Mouse (Mus musculus): Measurements from ENCODE around the gene Jade3. TPM values are rescaled to one million over a fixed set of nuclear protein-coding genes. Genes with fewer than 3 reads are reported as not detected.
A peak's percentile ranks its signal among the peaks of the same experiment; 100 is the strongest.

Jade3 gene
- total RNA-seq, 2 experiments from 2014 or later = 12.4 to 12.6 TPM

DNA sequence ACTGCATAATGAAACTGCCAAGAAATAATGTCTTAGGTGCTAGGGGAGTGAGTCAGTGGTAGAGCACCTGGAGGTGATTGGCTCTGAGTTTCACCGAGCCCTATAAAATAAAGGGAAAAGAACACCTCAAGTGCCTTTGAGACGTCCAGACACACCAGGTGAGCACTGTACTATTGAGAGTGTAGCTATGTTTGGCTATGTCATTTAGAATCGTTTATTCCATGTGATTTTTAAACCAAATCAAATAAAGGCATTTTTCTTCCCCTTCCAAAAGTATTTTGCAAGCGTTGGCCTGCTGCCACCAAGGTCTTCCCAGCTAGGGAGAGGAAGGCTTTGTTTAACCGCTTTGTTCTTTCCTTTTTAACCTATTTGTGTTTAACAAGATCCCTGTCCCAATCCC, 122.1 kb downstream of the Jade3 start:
- intact Hi-C loops (cut with DNase I) = no loop called here

DNA sequence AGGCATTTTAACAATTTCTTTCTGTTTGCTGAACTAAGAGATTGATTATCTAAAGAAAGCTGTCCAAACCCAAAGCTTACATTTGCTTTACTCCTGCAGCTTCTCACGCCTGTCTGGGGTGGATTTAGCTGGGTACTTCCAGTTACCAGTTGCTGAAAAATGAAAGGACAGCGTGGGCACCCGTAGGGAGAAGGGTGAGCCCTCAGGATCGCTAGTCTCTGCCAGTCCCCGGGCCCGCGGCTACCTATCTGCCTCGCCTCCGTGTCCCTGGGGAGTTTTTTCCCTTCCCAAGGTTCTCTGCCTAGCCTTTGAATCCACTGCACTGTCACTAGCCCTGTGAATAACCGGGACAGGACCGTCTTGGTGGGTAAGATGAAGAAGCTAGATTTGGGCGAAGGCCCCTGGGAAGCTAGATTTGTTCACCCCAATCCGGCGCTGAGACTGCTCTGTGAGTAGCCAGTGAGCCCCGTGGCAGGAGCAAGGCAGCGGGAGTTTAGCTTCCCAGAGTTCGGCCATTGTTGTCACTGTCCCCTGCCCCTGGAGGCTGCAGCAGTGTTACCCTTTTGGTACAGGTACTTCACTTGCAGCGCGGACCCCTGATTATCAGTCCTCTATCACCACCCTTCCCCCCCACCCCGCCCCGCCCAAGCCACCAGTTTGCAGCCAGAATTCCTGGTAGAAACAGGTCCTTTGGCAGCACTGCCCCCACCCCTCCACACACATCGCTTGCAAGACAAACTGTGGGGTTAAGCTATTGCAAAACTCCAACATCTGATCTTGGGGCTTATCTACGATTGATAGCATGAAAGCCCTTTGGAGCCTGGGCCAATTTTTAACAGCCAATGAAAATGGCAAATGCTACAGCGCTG, 122.8 kb downstream of the Jade3 start:
- intact Hi-C loops (cut with DNase I) = no loop called here
- peak; percentile 14 for DNase-seq

More for the DNA sequence above, 122.1 kb downstream of the Jade3 start:
- no peak for DNase-seq

DNA sequence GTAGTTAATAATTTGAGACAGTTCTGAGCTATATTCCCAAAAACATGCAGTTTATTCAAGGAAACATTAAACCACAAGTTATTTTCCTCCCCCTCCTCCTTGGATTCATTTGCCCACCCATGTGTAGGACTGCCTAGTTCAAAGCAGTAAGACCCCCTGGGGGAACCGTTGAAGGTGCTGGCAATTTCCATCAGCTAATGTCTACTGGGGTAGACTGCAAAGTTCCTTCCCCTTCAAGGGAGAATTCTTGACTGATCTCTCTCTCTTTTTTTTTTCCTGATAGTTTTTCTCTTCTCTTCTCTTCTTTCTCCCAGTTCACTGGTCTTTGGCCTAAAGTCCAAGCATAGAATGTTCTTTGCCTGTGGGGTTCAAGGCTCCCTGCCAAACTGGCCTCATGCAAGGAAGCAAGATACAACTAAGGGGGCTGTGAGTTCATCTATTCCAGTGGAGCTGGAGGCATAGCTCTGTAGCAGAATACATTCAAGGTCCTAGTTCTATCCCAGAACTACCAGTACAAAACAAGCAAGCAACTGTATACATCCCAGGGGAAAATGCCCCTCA, 123.5 kb downstream of the Jade3 start:
- no peak for DNase-seq
- intact Hi-C loops (cut with DNase I) = no loop called here

DNA sequence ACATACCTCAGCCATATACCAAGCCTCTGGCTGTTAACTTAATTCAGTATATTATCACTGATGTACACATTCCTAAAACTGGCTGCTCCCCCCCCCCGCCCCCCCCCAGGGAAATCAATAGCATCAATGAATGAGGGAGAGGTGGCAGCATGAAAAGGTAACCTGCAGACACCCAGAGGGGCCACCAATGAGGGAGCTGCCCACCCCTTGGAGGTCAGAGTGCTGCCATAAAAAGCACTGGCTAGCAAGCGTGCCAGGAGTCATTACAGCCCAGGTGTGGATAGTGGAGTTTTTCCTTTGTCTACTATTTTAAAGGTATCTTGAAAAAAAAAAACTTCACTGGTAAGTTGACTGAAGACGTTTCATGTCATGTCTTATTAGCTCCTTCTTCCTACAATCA, 124.0 kb downstream of the Jade3 start, which contains the start of gene Rgn:
Gene Rgn (plus strand): TSS at position 256 of the 400 bp plus-strand sequence.
- intact Hi-C loops (cut with DNase I) = no loop called here

DNA sequence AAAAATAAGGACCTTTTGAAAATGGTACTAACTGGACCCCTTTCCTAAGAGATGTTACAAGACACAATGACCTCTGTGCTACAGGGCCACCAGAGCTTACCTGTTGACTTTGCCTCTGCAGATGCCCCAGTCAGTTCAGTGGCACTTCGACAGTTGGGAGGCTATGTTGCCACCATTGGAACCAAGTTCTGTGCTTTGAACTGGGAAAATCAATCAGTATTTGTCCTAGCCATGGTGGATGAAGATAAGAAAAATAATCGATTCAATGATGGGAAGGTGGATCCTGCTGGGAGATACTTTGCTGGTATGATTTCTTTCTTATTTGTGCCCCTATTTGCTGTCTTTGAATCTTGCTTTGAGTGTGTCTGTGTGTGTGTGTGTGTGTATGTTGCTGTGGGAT, 126.7 kb downstream of the Jade3 start:
- intact Hi-C loops (cut with DNase I) = no loop called here
- DNase-seq = no peak

More for the DNA sequence above, 124.0 kb downstream of the Jade3 start, which contains the start of gene Rgn:
- DNase-seq = no peak

DNA sequence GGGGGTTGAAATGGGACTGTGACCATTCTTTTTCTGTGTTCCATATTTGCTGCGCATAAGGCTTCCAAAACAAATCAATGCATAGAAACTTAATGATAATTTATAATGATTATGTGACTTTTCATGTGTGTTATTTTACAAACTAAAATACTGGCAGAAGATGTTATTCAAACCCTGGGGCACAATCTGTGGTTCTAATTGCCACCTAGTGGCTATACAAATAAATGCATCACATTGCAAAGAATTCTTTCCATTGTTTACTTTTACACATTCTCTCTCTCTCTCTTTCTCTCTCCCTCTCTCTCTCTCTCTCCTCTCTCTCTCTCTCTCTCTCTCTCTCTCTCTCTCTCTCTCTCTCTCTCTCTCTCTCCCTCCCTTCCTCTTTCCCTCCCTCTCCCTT, 136.4 kb downstream of the Jade3 start:
- no peak for DNase-seq
- intact Hi-C loops (cut with DNase I) = no loop called here

DNA sequence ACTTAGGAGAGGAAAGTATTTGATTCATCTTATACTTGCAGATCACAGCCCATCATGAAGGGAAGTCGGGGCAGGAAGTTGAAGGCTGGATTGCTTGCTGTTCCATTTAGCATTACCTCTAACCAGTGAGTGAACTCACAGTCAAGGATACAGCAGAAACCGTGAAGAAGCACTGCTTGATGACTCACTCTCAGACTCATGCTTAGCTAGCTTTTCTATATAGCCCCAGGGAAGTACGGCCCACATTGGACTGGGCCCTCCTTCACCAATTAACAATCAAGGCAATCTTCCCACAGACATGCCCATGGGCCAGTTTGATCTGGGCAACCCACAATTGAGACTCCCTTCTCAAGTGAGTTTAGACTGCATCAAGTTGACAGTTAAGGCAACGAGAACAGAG, 138.5 kb downstream of the Jade3 start:
- intact Hi-C loops (cut with DNase I) = no loop called here

More for the DNA sequence above, 138.5 kb downstream of the Jade3 start:
- DNase-seq = no peak

Other genes with a start within 250 kb of the Jade3 start
- gene Slc9a7, start 133.9 kb upstream of the Jade3 start, total RNA-seq (2021) = 10 to 100 TPM; 49.1 to 54.5 TPM
- gene Rp2, start 61.2 kb upstream of the Jade3 start, total RNA-seq (2021) = 10 to 100 TPM; 15.6 to 17.5 TPM
- gene Rgn, start 124.1 kb downstream of the Jade3 start, total RNA-seq (2021) = under 1 TPM in 1 of 2 experiments, not detected in 1; 0.24 TPM
- 10 to 100 TPM; 37.2 to 39.6 TPM for gene Rbm10, start 191.8 kb downstream of the Jade3 start, total RNA-seq (2021)
- 100 to 1,000 TPM; 118 to 134 TPM for gene Ndufb11, start 191.9 kb downstream of the Jade3 start, total RNA-seq (2021)
- 100 to 1,000 TPM; 593 to 599 TPM for gene Uba1, start 232.6 kb downstream of the Jade3 start, total RNA-seq (2021)

All from left cerebral cortex, postnatal 4 days (tissue).